Mouse (Mus musculus) thymus, postnatal 10 days (tissue): ENCODE data around the gene Dnajc2.

ENCODE experiments used
- DNase-seq, 2 experiments: peaks; one replicate each; pipeline ENCODE4 v3.0.0; 2021; ENCODE audit warnings: low spot score in 2 of 2

The Dnajc2 gene

GRCm38 (mm10) chr5:21785053-21785452 is at the start of gene Dnajc2, which contains the start of gene Psmc2:
Gene Dnajc2, minus strand, starts transcription at chr5:21785251.
Gene Psmc2, plus strand, starts transcription at chr5:21785283.
- DNase-seq = peak; percentile 83 to 85

DNA sequence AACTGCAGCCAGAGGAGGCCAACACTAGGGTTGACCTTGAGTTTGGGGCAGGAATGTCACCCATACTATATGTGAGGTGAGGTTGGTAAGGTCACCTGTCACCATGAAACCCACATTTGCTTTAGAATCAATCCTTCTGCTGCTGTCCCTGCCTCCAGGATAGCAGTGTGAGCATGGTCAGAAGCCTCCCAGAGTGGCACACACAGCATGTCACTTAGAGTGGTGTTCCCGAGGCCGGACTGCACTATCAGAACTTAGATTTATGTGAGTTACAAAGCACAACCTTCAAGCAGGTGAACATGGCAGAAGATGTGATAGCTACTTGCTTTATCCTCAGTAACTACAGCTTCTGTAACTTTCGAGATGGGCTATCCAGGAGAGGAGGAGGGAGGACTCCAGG is 46.7 kb upstream of the Dnajc2 start:
- no peak for DNase-seq

DNA sequence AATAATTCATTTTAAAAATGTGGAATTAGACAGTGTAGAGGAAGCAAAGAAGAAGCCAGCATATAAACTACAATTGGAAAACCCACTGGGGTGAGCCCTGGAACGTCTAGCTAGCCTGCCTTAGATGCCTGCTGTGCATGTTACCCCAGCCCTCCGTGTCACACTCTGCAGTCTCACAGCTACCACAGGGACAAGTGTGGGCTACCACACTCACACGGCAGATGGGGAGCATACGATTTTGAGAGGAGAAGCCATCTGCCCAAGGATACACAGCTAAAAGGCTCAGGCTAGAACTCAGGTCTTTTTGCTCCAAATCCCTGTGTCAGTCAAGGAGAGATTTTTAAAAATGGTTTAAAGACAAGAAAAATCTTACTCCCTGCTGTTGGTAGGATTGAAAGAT is 43.8 kb upstream of the Dnajc2 start:
- no peak for DNase-seq

- no peak for DNase-seq
Measured at GRCm38 (mm10) chr5:21827643-21828042, 42.6 kb upstream of the Dnajc2 start.

DNA sequence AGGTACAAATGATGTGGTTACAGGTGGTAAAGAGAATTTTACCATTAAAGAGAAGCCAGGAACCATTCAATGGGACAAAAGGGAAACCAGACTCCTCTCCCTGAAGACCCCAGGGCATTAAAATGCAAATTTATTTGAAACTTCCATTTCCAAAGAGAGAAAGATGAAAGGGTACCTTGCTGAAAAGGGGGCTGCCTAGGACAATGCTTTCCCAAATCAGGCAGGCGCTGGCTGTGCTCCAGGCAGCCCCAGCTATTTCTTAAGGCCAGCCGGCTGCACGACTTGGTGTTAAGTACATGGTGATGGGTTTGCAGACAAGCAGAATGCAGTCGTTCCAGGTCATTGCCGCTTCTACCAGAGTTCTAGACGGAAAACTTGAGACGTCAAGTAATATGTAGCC is 41.3 kb upstream of the Dnajc2 start:
- no peak for DNase-seq

GRCm38 (mm10) chr5:21813994-21814393 is 28.9 kb upstream of the Dnajc2 start:
- peak; percentile 11 to 60 for DNase-seq

DNA sequence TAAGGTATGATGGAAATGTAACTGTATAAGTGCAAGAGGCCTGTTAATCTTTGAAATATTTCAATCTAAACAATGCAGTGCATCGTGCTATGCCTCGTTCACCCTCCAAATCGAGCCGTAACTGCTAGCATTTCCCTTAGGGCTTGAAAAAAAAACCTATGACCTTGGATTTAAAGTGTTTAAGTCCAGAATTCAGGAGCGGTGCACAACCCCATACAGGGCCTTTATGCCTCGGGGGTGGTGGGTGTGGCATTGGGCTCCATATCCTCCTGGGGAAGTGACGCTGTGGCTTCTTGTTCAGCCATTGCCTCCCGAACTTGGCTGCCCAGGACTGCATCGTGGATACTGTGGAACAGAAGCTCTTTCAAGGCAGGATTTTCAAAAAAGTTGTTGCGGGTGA is 25.9 kb upstream of the Dnajc2 start:
- no peak for DNase-seq

DNA sequence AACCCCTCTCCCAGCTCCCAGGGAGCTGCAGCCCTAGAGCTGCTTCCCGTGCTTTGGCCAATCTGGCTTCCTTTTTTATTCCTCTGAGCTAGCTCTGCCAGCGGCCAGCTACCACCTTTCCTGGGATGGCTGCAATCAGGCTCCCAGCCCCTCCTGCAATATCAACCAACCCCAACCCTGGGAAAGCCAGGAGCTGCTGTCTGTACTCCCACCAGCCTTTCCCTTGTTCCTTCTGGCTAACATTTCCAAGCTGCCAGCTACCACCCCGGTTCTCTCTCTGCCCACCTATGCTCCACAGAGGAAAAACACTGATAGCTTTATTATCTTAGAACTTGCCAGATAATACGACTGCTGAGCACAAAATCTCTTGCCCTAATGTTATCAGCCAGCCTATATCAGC is 19.8 kb upstream of the Dnajc2 start:
- DNase-seq = no peak

GRCm38 (mm10) chr5:21803691-21804188 is 18.7 kb upstream of the Dnajc2 start:
- no peak for DNase-seq

DNA sequence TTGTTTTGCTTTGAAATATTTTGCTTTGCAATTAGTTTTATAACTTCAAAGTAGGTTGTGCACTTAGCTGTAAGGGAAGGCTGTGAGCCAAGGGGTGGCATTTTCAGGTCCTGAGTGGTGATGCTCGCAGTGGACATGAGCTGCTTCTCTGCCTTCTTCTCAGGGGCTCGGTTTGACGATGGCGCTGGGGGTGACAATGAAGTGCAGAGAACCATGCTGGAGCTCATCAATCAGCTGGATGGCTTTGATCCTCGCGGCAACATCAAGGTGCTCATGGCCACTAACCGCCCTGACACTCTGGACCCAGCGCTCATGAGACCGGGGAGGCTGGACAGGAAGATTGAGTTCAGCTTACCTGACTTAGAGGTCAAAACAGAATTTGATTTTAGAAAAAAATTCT is 17.9 kb upstream of the Dnajc2 start:
- no peak for DNase-seq

- DNase-seq = no peak
Measured at GRCm38 (mm10) chr5:21792166-21792565, 7.1 kb upstream of the Dnajc2 start.

DNA sequence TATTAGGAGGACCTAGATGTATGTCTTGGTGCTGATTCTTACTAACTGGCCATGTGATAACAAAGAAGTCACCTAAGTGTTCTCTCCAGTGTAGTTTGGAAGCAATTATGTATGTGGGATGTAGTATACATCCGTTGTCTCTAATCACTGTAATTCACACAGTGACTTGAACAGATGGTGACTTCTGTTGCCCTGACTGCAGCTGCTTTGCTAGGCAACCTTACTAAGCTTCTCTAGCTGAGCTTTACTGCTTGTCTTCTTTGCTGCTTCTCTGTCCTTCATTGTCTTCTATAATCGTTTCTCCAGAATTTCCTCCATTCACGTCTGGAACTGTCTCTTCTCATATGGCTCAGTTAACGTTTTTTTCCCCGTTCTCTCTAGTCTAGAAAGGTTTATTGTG is 4.0 kb upstream of the Dnajc2 start:
- DNase-seq = no peak

DNA sequence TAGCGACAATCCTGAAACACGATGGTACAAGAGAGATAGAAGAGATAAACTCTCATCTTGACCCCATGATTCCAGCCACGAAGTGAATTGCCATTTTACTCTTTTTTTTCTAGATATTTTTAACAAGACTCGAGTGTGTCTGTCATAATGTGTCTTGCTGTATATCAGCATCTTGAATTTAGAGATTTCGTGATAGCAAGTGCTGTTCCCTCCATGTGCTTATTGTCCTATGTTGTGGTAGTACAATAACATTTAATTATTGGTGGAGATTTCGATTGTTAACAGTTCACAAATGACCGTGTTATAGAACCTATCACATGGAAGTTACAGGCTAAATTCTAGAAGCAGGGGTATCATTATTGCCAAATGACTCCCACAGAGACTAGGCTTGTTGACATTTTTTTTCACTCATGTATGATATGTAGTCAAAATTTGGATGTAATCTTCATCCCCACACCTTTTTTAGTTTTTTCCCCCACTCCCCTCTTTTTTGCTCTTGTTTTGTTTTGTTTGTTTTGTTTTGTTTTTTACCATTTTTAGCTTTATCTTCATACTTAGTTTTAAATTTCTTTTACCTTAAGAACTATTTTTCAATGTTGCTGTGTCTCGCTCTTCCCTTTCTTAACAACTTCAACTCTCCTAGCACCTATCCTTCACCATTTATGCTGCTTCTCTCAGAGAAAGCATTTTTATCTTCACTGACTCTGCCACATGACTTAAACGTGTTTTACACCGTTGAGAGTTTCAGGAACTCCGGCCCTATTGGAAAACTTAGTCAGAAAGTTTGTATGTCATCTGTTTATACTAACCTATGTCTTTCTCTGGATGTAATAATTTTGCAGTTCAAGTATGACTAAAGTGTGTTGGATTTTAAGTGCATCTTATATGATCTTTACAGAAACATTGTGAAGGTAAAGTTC is 2.4 kb upstream of the Dnajc2 start:
- DNase-seq = no peak

DNA sequence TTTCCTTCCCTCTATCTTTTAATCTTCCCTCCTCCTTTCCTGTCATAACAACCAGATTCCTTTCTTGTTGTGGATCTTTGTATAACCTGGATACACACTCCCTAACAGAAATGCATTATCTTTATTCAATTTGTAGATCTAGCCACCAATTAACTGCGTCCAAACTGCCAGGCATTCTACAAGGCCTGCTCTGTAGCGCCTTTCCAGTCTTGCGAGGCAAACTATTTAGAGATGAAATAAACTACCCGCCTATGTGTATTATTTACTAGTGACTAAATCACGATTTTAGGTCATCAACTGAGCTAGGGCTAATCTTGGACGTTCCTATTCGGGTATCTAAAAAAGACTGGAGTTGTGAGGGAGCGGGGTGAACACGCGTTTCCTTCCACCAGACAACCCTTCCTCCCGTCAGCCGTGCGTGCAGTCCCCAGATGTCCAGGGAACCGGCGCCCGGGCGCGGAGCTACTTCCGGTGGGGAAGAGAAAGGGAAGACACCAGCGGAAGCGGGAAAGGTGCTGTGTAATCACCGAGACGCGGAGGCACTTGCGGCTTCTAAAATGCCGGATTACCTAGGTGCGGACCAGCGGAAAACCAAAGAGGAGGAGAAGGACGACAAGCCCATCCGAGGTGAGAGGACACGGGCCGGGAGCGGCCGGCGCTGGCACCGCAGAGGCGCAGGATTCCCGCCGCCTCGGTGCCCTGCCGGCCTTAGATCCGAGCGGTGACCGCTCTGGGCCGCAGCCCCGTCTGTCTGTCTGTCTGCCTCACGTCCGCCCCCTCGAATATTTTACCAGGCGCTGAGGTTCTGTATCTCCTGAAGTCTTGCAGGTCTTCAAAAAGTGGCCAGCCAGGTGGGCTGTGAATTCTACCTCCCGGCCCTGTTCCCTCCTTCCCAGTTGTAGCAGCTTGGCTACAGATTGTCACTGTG is 1.5 kb upstream of the Dnajc2 start:
- peak; percentile 87 to 92 for DNase-seq

- no peak for DNase-seq
Measured at GRCm38 (mm10) chr5:21785776-21786175, 725 bp upstream of the Dnajc2 start.

- DNase-seq = peak; percentile 52 to 65
Measured at GRCm38 (mm10) chr5:21784161-21785052, 644 bp downstream of the Dnajc2 start.

DNA sequence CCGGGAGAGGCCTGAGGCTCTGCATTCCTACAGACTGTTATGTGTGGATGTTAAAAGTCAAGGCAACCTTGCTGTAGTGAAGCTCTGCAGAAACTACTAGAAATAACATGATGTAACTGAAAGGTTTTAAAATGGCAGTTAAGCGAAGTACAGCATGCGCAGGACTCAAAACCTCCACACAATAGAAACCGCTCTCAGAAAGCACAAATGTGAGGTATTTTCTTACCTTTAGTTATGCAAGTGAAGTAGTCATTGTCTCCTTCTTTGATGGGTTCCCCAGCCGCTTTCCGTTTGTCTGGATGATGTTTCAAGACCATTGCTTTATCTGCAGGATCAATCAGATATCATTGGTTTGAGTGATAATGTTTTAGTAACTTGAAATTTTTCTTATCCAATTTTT is 8.6 kb downstream of the Dnajc2 start:
- no peak for DNase-seq

DNA sequence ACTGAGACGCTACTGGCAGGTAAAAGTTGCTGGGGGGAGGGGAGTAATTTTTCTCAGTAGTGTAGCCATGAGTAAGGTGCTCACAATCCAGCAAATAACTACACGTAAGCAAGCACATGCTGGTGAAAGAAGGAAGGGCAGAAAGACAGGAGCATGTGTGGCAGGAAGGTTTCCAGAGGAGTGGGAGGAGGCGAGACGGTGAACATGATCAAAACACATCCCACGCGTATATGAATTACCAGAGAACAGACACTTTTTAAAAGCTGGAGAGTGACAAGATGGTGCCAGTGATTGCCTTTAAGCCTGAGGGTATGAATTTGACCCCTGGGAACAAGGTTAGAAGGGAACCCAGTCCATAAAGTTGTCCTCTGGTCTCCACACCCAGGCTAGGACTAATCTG is 15.2 kb downstream of the Dnajc2 start:
- no peak for DNase-seq

DNA sequence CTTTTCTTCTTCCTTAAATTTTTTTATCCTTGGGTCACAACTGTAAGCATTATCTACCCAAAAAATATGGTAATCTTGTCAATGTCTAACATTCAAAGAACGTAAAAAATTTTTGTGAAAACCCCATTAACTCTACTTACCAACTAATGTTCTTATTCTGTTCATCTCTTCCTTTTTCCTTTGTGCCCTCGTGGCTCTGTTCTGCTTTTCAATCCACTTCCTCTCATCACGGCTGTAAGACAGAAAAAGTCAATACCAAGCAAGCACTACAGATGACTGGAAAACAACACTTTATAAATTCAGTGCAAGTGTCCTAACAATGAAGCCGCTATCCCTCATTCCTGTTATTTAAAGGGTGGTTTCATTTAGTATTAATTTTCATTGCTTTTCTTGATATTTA is 16.5 kb downstream of the Dnajc2 start:
- no peak for DNase-seq

DNA sequence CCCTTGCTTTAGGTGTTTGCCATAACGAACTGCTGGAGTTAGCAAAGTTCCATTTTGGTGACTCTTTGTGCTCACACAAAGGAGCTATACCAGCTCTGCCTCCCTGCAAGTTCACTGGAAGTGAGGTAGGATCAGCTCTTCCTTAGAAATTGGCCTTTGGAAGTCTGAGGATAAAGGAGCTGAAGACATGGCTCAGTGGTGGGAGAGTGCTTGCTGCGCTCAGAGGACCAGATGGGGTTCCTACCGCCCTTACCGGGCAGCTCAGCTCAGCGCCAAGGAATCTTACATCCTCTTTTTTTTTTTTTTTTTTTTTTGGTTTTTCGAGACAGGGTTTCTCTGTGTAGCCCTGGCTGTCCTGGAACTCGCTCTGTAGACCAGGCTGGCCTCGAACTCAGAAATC is 39.1 kb downstream of the Dnajc2 start:
- DNase-seq = no peak

- DNase-seq = no peak
Measured at GRCm38 (mm10) chr5:21744651-21745050, 40.4 kb downstream of the Dnajc2 start.
